Mouse (Mus musculus) 416B (cell line): ENCODE measurements around the gene Gm21118.
"Not testable (repeated sequence)": the region's sequence is repeated elsewhere in the genome, so short reads cannot be mapped to it uniquely, and the experiment has no call there.

ENCODE experiments used
- DNase-seq: peaks from one replicate; pipeline ENCODE4 v3.0.0; 2011; ENCODE audit warnings: low read depth

Gene Gm21118

GRCm38 (mm10) chrY:70273542-70273941, at the start of gene Gm21118:
Gene Gm21118, minus strand, starts transcription at chrY:70273642.
- DNase-seq, result not testable (repeated sequence)

DNA sequence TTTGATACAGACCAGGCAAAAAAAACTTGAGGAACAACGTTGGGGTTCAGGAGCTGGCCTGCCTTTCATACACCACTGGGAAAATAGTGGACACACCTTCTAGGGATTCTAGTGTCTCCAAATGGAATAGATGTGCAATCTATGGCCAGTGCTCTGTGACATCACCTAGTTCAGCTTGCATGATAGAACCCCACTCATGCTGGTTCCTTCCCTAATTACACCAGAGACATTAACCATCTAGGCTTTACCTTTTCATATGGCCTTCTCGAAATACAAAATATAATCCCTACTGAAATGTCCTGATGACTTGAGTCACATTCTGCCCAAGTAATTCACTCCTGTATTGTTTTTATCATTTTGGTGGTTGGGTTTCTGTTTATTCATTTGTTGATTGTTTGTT, 29.7 kb upstream of the Gm21118 start, which contains the start of the genes Gm29423 and Gm29644:
Gene Gm29423 (minus strand): TSS at position 101 of the 400 bp plus-strand sequence.
Gene Gm29644 (minus strand): TSS at position 157 of the 400 bp plus-strand sequence.
- not testable (repeated sequence) for DNase-seq
